Mouse (Mus musculus) G1E (cell line): ENCODE results near the gene Zfp536.

Experiments used
- CTCF ChIP-seq: IDR thresholded peaks from 2 replicates; pipeline ENCODE4 v1.5.1; 2012; ENCODE audit warnings: low read depth, low read length, inconsistent platforms, mixed read lengths
- GATA1 ChIP-seq: IDR thresholded peaks from 2 replicates; pipeline ENCODE4 v1.6.1; 2012; ENCODE audit warnings: borderline replicate concordance, low read length, inconsistent platforms, mixed read lengths
- GATA2 ChIP-seq: IDR thresholded peaks from 2 replicates; pipeline ENCODE4 v1.6.1; 2012; ENCODE audit warnings: low read depth, low read length, inconsistent platforms, borderline replicate concordance
- TAL1 ChIP-seq: conservative IDR thresholded peaks from 2 replicates; pipeline ENCODE4 v1.6.1; 2012; ENCODE audit warnings: low read depth, low read length, inconsistent platforms, mixed read lengths

DNA sequence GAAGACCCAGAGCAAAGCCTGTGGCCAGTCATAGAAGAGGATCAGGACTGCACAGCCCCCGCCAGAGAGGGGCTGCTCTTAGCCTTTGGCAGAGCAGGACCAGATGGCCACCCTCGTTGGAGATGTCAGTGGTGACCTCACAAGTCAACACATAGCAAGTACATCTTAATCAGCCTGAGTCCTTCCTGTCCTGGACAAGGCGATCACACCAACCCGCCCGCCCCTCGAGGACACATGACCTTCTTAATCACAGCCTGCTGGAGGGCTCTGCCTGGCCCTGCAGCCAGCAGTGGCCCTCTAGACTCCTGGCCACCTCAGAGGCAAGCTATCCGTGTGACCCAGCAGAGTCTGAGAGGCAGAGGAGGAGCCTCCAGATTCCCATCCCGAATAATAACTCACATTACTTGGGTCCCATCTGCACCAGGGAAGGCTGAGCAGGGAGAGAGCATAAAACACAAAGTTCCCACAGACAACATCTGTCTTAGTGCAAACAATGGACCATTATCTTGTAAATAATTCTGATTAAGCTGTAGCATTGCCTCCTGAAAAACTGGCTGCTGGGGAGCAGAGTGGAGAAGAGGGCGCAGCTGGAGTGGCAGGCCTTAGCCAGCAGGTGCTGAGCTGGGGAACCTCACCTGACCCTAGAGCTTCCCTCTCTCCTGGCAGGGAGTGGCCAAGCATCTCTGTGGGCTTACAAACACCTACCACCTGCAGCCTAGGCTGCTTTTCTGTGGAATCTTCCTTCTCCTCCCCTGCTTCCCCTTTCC is 306.8 kb downstream of the Zfp536 start:
- TF ChIP-seq TAL1 (no peak), CTCF (no peak), GATA2 (no peak), GATA1 (no peak)
